Mouse (Mus musculus) liver, embryonic 16.5 days (tissue): ENCODE results near the gene Ifna13. TPM values are rescaled to one million over a fixed set of nuclear protein-coding genes. Genes with fewer than 3 reads are reported as not detected.

Experiments
- ATAC-seq: fragments of 200-750 bp; cut with Nextera tagmentation; 2 replicates; pipeline ENCODE4 v1.8.0; 2017; ENCODE audit warnings: low read depth, mild to moderate bottlenecking, moderate number of reproducible peaks, moderate library complexity
- H3K27ac ChIP-seq: fragments of 300-500 bp; sonication (generic); 2 replicates; pipeline ENCODE4 v1.5.1; 2014; ENCODE audit warnings: mild to moderate bottlenecking, low read length
- H3K27me3 ChIP-seq: fragments of 300-500 bp; sonication (generic); 2 replicates; pipeline ENCODE4 v1.6.1; 2014; ENCODE audit warnings: low read depth, low read length, mixed read lengths; ENCODE audit not compliant: control insufficient read depth, insufficient read depth
- H3K36me3 ChIP-seq: fragments of 300-500 bp; sonication (generic); 2 replicates; pipeline ENCODE4 v1.6.1; 2014; ENCODE audit warnings: mild to moderate bottlenecking; ENCODE audit not compliant: control insufficient read depth, insufficient read depth
- H3K4me1 ChIP-seq: fragments of 300-500 bp; sonication (generic); 2 replicates; pipeline ENCODE4 v1.6.1; 2014; ENCODE audit warnings: low read depth, low read length, mixed read lengths; ENCODE audit not compliant: control insufficient read depth
- H3K4me2 ChIP-seq: fragments of 300-500 bp; sonication (generic); 2 replicates; pipeline ENCODE4 v1.6.1; 2014; ENCODE audit warnings: low read depth, low read length, mixed read lengths
- H3K4me3 ChIP-seq: fragments of 300-500 bp; sonication (generic); 2 replicates; pipeline ENCODE4 v1.5.1; 2014; ENCODE audit warnings: low read depth, mild to moderate bottlenecking, low read length
- H3K9ac ChIP-seq: fragments of 300-500 bp; sonication (generic); 2 replicates; pipeline ENCODE4 v1.6.1; 2014; ENCODE audit warnings: low read depth, low read length
- H3K9me3 ChIP-seq: fragments of 300-500 bp; sonication (generic); replicated peaks from 2 replicates; pipeline ENCODE4 v1.6.1; 2016; ENCODE audit warnings: low read length; ENCODE audit not compliant: control insufficient read depth
- WGBS: fragments of 180-500 bp; shearing (Covaris S2); extraction: QIAGEN DNeasy Blood & Tissue Kit; methylation state at CpG from one replicate; pipeline ENCODE4 v1.1.7; 2014; ENCODE audit not compliant: insufficient replicate concordance; 5-methylcytosine and 5-hydroxymethylcytosine counted together
- polyA plus RNA-seq: library from polyadenylated mRNA; unstranded; fragments of >200 nt; fragmentation: Nextera tagmentation; extraction: Ambion mirVana; gene quantifications from 2 replicates; pipeline ENCODE4 v1.2.1, GENCODE M21; 2015

Gene Ifna13
- not detected in 2 replicates for polyA plus RNA-seq

DNA sequence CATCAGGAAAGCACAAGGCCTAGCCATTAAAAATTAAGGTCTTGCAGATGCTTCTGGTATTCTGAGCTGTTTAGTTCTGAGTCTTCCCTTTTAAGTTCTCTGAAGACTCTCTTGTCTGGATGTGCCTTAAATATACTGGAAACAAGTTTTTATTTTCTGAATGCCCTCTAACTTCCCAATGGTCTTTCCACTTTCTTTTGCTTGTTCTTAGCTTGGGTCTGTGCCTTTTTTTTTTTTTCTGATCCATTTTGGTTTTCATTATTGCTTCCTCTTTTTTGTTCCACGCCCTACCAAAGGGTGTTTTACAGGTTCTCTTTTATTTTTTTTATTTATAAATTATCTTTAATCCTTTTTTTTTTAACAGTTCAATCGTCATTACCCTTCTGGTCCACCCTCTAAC, at the start of gene Ifna13:
TSS of gene Ifna13 (minus strand) at position 101 of the 400 bp plus-strand sequence.
- Histone ChIP-seq H3K27me3 (no peaks in the 10 kb centered on the region), H3K4me3 (no peak within 1 kb of the TSS), H3K36me3 (no peaks in the 10 kb centered on the region), H3K9ac (no peak within 1 kb of the TSS), H3K4me2 (no peak within 1 kb of the TSS), H3K4me1 (no peaks in the 10 kb centered on the region), H3K27ac (no peak within 1 kb of the TSS), H3K9me3 (no peaks in the 10 kb centered on the region)
- WGBS: 34% methylated on average over 2 of the region's 2 CpGs
- ATAC-seq: no peak

DNA sequence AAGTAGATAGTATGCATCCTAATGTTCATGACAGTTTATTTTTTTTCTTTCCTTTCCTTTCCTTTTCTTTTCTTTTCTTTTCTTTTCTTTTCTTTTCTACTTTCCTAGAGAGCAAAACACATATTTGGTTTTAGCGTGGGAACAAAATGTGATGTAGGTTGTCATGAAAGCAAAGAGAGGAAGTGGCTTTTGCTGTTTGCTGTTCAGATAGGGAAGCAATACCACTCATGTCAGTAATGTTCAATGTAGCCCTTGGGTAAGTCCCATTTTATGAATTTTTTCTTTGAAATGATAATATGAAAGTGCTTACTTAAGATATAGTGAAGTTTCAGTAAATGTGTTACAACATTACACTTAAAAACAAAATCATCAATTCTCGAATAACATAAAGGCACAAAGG, 49.1 kb upstream of the Ifna13 start:
- H3K4me1 ChIP-seq: no peaks in the 10 kb centered on the region
- H3K27me3 ChIP-seq: no peaks in the 10 kb centered on the region
- no peak overlapping the region for H3K27ac ChIP-seq
- no peak for ATAC-seq
- WGBS: 27% methylated on average over 2 of the region's 2 CpGs
- no peaks in the 10 kb centered on the region for H3K9me3 ChIP-seq
- no peaks in the 10 kb centered on the region for H3K36me3 ChIP-seq
- H3K4me2 ChIP-seq: no peak overlapping the region
- H3K4me3 ChIP-seq: no peak overlapping the region
- no peak overlapping the region for H3K9ac ChIP-seq

DNA sequence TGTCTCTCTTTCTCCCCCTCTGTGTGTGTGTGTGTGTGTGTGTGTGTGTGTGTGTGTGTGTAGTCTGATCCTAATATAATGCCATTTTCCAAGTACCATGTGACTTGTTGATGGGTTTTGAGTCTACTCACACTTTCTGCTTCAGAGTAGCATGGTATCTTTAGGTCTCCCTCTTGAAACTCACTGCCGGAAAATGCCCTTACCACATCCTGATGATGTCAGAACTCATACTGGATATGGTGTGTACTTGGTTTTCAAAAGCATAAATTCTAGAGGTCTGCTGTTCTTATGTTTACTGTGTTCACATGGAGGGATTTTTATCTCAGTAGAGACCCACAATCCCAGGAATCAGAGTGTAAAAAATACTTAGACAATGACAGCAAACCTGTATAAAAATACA, 48.3 kb upstream of the Ifna13 start:
- ATAC-seq: no peak
- H3K4me1 ChIP-seq: no peaks in the 10 kb centered on the region
- H3K9me3 ChIP-seq: no peaks in the 10 kb centered on the region
- no peaks in the 10 kb centered on the region for H3K27me3 ChIP-seq
- H3K4me3 ChIP-seq: no peak overlapping the region
- no peak overlapping the region for H3K4me2 ChIP-seq
- no peaks in the 10 kb centered on the region for H3K36me3 ChIP-seq
- H3K27ac ChIP-seq: no peak overlapping the region
- 23% methylated on average over 1 of the region's 1 CpGs for WGBS
- no peak overlapping the region for H3K9ac ChIP-seq

DNA sequence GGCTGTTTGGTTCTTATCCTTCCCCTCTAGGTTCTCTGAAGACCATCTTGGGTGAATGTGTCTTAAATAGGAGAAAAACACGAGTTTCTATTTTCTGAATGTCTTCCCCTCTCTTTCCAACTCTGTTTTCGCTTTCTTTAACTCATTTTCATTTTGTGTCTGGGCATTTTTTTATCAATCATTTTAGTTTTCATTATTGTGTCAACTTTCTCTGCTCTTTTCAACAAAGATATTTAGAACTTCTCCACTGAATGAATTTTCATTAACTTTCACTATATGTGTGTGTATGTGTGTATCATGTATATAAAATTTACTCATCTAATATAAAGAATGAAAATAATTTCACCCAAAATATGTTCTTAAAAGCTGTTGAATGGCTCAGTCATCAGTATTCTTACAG, 47.0 kb upstream of the Ifna13 start, which contains the start of gene Ifnab:
TSS of gene Ifnab (minus strand) at position 101 of the 400 bp plus-strand sequence.
- no peak for ATAC-seq
- H3K4me1 ChIP-seq: no peaks in the 10 kb centered on the region
- no peak within 1 kb of the TSS for H3K4me3 ChIP-seq
- WGBS: 56% methylated on average over 2 of the region's 2 CpGs
- H3K4me2 ChIP-seq: no peak within 1 kb of the TSS
- no peak within 1 kb of the TSS for H3K27ac ChIP-seq
- no peaks in the 10 kb centered on the region for H3K36me3 ChIP-seq
- no peak within 1 kb of the TSS for H3K9ac ChIP-seq
- no peaks in the 10 kb centered on the region for H3K9me3 ChIP-seq
- H3K27me3 ChIP-seq: no peaks in the 10 kb centered on the region

DNA sequence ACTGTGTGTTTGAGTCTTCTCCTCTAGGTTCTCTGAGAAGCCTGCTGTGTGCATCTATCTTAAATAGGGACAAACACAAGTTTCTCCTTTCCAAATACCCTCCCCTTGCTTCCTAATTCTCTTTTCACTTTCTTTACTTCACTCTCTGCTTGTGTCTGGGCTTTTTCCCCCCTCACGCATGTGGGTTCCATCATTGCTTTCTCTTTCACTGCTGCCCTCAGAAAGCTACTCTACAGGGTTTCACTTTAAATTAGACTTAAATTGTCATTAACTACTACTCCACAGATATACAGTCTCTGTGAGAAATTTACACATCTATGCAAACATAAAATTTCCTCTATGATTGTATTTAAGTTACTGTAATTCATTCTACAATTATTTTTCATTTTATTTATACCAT, 39.6 kb upstream of the Ifna13 start, which contains the start of gene Ifna2:
TSS of gene Ifna2 (minus strand) at position 101 of the 400 bp plus-strand sequence.
- ATAC-seq: no peak
- H3K4me1 ChIP-seq: no peaks in the 10 kb centered on the region
- no peaks in the 10 kb centered on the region for H3K9me3 ChIP-seq
- no peak within 1 kb of the TSS for H3K4me2 ChIP-seq
- no peak within 1 kb of the TSS for H3K9ac ChIP-seq
- 77% methylated on average over 1 of the region's 1 CpGs for WGBS
- H3K27me3 ChIP-seq: no peaks in the 10 kb centered on the region
- no peak within 1 kb of the TSS for H3K4me3 ChIP-seq
- H3K27ac ChIP-seq: no peak within 1 kb of the TSS
- H3K36me3 ChIP-seq: no peaks in the 10 kb centered on the region

DNA sequence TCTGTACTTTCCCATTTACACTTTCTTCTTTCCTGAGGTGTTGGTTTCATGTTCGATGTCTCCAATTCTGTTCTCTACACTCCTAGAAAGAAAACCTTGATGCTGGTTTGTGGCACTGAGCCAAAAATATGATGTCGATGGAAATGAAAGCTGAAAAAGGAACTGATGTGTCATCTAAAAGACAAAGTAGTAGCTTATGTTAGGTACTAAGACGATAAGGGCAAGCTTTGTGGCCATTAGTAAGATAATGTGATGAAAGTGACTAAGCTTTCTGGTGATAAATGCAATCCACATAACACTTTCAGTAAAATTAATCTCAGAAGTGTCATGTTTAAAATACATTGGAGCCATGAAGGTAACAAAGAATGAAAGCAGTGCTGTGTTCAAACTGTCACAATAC, 37.1 kb upstream of the Ifna13 start:
- Histone ChIP-seq H3K36me3 (no peaks in the 10 kb centered on the region), H3K9me3 (no peaks in the 10 kb centered on the region), H3K9ac (no peak overlapping the region), H3K4me2 (no peak overlapping the region), H3K27ac (no peak overlapping the region), H3K27me3 (no peaks in the 10 kb centered on the region), H3K4me3 (no peak overlapping the region), H3K4me1 (no peaks in the 10 kb centered on the region)
- WGBS: 31% methylated on average over 3 of the region's 3 CpGs
- no peak for ATAC-seq

DNA sequence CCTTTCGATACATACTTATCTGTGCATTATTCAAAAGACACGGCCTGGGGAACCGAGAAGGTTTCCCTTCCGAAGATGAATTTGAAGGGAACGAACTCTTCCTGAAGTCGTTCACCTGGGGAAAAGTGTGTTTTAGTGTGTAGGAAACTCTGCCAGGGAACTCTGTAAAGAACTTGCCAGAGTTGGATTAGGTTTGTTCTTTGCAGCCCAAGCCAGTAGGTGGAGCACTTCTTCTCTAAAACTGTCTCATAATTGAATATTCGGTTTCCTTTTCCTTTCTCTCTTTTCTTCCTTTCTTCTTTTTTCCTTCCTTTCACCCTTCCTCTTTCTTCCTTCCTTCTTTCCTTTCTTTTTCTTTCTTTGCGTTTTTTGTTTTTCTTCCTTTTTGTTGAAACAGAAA, 36.1 kb upstream of the Ifna13 start:
- no peak overlapping the region for H3K4me3 ChIP-seq
- H3K4me1 ChIP-seq: no peaks in the 10 kb centered on the region
- H3K9ac ChIP-seq: no peak overlapping the region
- H3K27ac ChIP-seq: no peak overlapping the region
- no peaks in the 10 kb centered on the region for H3K9me3 ChIP-seq
- no peaks in the 10 kb centered on the region for H3K27me3 ChIP-seq
- no peak overlapping the region for H3K4me2 ChIP-seq
- no peak for ATAC-seq
- no peaks in the 10 kb centered on the region for H3K36me3 ChIP-seq
- 30% methylated on average over 8 of the region's 8 CpGs for WGBS

DNA sequence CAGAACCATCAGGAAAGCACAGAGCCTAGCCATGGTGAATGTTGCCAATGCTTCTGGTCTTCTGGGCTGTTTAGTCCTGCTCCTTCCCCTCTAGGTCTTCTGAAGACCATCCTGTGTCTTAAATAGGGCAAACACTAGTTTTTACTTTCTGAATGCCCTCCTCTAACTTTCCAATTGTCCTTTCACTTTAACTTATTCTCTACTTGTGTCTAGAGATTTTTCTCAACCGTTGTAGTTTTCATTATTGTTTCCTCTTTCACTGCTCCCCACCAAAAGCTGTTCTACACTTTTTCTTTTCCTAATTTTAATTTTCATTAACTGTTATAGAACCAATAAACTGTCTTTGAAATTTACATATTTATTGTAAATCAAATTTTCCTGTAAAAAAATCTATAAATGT, 32.6 kb upstream of the Ifna13 start, which contains the start of gene Ifna16:
TSS of gene Ifna16 (minus strand) at position 101 of the 400 bp plus-strand sequence.
- Histone ChIP-seq H3K36me3 (no peaks in the 10 kb centered on the region), H3K9ac (no peak within 1 kb of the TSS), H3K9me3 (no peaks in the 10 kb centered on the region), H3K4me1 (no peaks in the 10 kb centered on the region), H3K27ac (no peak within 1 kb of the TSS), H3K27me3 (no peaks in the 10 kb centered on the region), H3K4me2 (no peak within 1 kb of the TSS), H3K4me3 (no peak within 1 kb of the TSS)
- no peak for ATAC-seq
- 42% methylated on average over 1 of the region's 1 CpGs for WGBS

DNA sequence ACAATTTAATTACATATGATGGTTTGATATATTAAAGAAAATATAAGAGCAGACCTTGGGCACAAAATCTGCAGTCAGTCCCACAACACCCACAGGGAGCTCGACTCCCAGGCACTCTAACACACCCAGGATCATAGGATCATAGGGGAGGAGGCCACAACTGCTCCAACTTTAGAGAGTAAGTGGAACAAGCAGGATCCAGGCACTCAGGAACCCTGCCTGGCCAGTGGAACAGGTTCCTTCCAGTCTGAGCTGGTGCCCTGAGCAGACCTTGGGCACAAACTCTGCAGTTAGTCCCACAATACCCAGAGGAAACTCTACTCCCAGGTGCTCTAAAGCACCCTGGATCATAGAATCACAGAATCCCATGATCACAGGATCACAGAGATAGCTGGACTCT, 11.2 kb upstream of the Ifna13 start:
- H3K9me3 ChIP-seq: no peaks in the 10 kb centered on the region
- 7% methylated on average over 1 of the region's 1 CpGs for WGBS
- H3K4me1 ChIP-seq: no peaks in the 10 kb centered on the region
- H3K4me2 ChIP-seq: no peak overlapping the region
- H3K27ac ChIP-seq: no peak overlapping the region
- no peak for ATAC-seq
- no peak overlapping the region for H3K4me3 ChIP-seq
- no peaks in the 10 kb centered on the region for H3K36me3 ChIP-seq
- H3K9ac ChIP-seq: no peak overlapping the region
- no peaks in the 10 kb centered on the region for H3K27me3 ChIP-seq
